Comparison of ENCODE assay signal across 35 mouse cellular contexts in genomic region chr9:54555044-54555443, GRCm38 (mm10). TPM values are rescaled to one million over a fixed set of nuclear protein-coding genes. Genes with fewer than 3 reads are reported as not detected.
DNase-seq lines count a peak whose midpoint lies in the region; ATAC-seq and TF ChIP-seq lines count a peak whose summit lies in the region.
"Had no signal": no experiment of that assay in that cellular context is flagged by ENCODE, and none has a peak within 500 bp of the region (broad histone marks: within the 10 kb centered on the region; RNA-seq: fewer than 3 reads in every experiment).

No protein-coding gene starts in this region.

- no peak overlapping the region for H3K4me3 ChIP-seq in intestine, postnatal 0 days (ENCODE audit: low read depth, low read length)
- H3K4me3 ChIP-seq: erythroblast, embryonic 14.5 days; forebrain, embryonic 12.5 days; hindbrain, embryonic 13.5 days; kidney, embryonic 15.5 days; limb, embryonic 10.5 days; limb, embryonic 15.5 days; liver, embryonic 13.5 days; midbrain, embryonic 10.5 days; midbrain, embryonic 15.5 days had no signal

- H3K4me1 ChIP-seq in intestine, postnatal 0 days (replicated peaks; ENCODE audit: control insufficient read depth, insufficient read depth, low read length), result no peaks in the 10 kb centered on the region

- no peaks in the 10 kb centered on the region; the same call in 1 of the 2 replicates for H3K27me3 ChIP-seq in intestine, postnatal 0 days (replicated peaks; ENCODE audit: control insufficient read depth, insufficient read depth, low read length)
- H3K27me3 ChIP-seq: hindbrain, embryonic 13.5 days; limb, embryonic 15.5 days; midbrain, embryonic 15.5 days had no signal

- no peak overlapping the region for H3K4me2 ChIP-seq in intestine, postnatal 0 days (replicated peaks; ENCODE audit: low read depth)
- H3K4me2 ChIP-seq: forebrain, embryonic 12.5 days; heart, embryonic 11.5 days; hindbrain, embryonic 13.5 days; kidney, embryonic 15.5 days; limb, embryonic 15.5 days; liver, embryonic 13.5 days; midbrain, embryonic 15.5 days had no signal

- 0 out of 2 replicates have a peak, but pooled peaks have one; percentile 48 for ATAC-seq in monocyte, adult 5-6 weeks (replicated peaks; ENCODE audit: insufficient number of reproducible peaks, low FRiP score, low TSS enrichment, poor library complexity, severe bottlenecking)
- ATAC-seq in intestine, postnatal 0 days, result no peak
- ATAC-seq: inflammation-experienced regulatory T-cells, adult 6 months; lung, postnatal 0 days; midbrain, embryonic 15.5 days had no signal

- peak; percentile 87 for DNase-seq in A20 (ENCODE audit: low read depth, low spot score)
- peak; percentile 38 to 44 for DNase-seq in B cell, adult 2 months
- DNase-seq in brain, adult 2 months (ENCODE audit: low read depth, low spot score), result peak; percentile 31
- no peak for DNase-seq in lung, postnatal 36 days
- DNase-seq in cerebellum, postnatal 36 days, result no peak
- DNase-seq: adrenal gland, postnatal 14 days; cerebellum, adult 2 months; gastrocnemius, postnatal 14 days; heart, postnatal 36 days; kidney, adult 18-20 months; kidney, postnatal 25 days; liver, embryonic 13.5 days; lung, adult 18-20 months; right cerebral cortex, postnatal 4 days; thymus, adult 18-20 months; thymus, postnatal 25 days had no signal

- H3K9ac ChIP-seq in intestine, postnatal 0 days (ENCODE audit: low read depth, low read length), result no peak overlapping the region
- H3K9ac ChIP-seq: forebrain, embryonic 12.5 days; hindbrain, embryonic 13.5 days; kidney, embryonic 15.5 days; limb, embryonic 15.5 days; liver, embryonic 13.5 days; midbrain, embryonic 15.5 days had no signal

- H3K27ac ChIP-seq in intestine, postnatal 0 days (ENCODE audit: low read depth, low read length), result no peak overlapping the region
- H3K27ac ChIP-seq: forebrain, embryonic 12.5 days; hindbrain, embryonic 13.5 days; kidney, embryonic 15.5 days; limb, embryonic 10.5 days; limb, embryonic 15.5 days; liver, embryonic 13.5 days; macrophage; midbrain, embryonic 10.5 days; midbrain, embryonic 15.5 days; stomach, postnatal 0 days had no signal

- 90% methylated on average over 2 of the region's 2 CpGs for WGBS in intestine, postnatal 0 days

- no peaks in the 10 kb centered on the region for H3K9me3 ChIP-seq in intestine, postnatal 0 days (ENCODE audit: control insufficient read depth)
- H3K9me3 ChIP-seq: forebrain, embryonic 12.5 days; hindbrain, embryonic 13.5 days; kidney, embryonic 15.5 days; limb, embryonic 10.5 days; limb, embryonic 15.5 days; liver, embryonic 13.5 days; midbrain, embryonic 10.5 days; midbrain, embryonic 15.5 days had no signal

- TF ChIP-seq CTCF in intestine, postnatal 0 days (IDR thresholded peaks at IDR 0.05; ENCODE audit: low read depth), result no peak

- H3K36me3 ChIP-seq in intestine, postnatal 0 days (ENCODE audit: control insufficient read depth, insufficient read depth), result no peaks in the 10 kb centered on the region
- H3K36me3 ChIP-seq: forebrain, embryonic 12.5 days; kidney, embryonic 15.5 days; limb, embryonic 10.5 days; limb, embryonic 15.5 days; liver, embryonic 13.5 days; midbrain, embryonic 10.5 days; midbrain, embryonic 15.5 days had no signal

RNA-seq across cellular contexts. Expression of gene Cib2, which starts 5.0 kb away (rescaled TPM):
- total RNA-seq in monocyte, adult 5-6 weeks (2017), result 0.39 to 2.2 TPM (median 2.2 TPM) in 3 replicates
- polyA plus RNA-seq in intestine, postnatal 0 days (2015; fragmentation: Nextera tagmentation; extraction: Ambion mirVana), result 3.7 and 4.4 TPM in 2 replicates

RNA-seq across cellular contexts. Expression of gene Sh2d7, which starts 16.3 kb away (rescaled TPM):
- 2.4 TPM in 1 of 3 replicates, not detected in the others for total RNA-seq in monocyte, adult 5-6 weeks (2017)
- not detected in 2 replicates for polyA plus RNA-seq in intestine, postnatal 0 days (2015; fragmentation: Nextera tagmentation; extraction: Ambion mirVana)
- total RNA-seq: adrenal gland, postnatal 14 days; gastrocnemius, postnatal 14 days; heart, postnatal 36 days; layer of hippocampus, postnatal 25 days had no signal
- polyA plus RNA-seq: cerebellum, adult 2 months; embryonic facial prominence, embryonic 14.5 days; erythroblast, embryonic 14.5 days; heart, embryonic 11.5 days; heart, embryonic 16.5 days; inflammation-experienced regulatory T-cells, adult 6 months; kidney, embryonic 15.5 days; limb, embryonic 10.5 days; limb, embryonic 15.5 days; liver, embryonic 13.5 days; lung, postnatal 0 days; macrophage; midbrain, embryonic 10.5 days; midbrain, embryonic 15.5 days; neural tube, embryonic 11.5 days had no signal

RNA-seq across cellular contexts. Expression of gene Idh3a, which starts 31.1 kb away (rescaled TPM):
- 26.1 to 29.5 TPM (median 26.3 TPM) in 3 replicates for total RNA-seq in monocyte, adult 5-6 weeks (2017)
- 131 and 137 TPM in 2 replicates for polyA plus RNA-seq in intestine, postnatal 0 days (2015; fragmentation: Nextera tagmentation; extraction: Ambion mirVana)

RNA-seq across cellular contexts. Expression of gene Dmxl2, which starts 53.6 kb away (rescaled TPM):
- total RNA-seq in monocyte, adult 5-6 weeks (2017), result 2.8 to 15.1 TPM (median 12.4 TPM) in 3 replicates
- 5.2 and 6.4 TPM in 2 replicates for polyA plus RNA-seq in intestine, postnatal 0 days (2015; fragmentation: Nextera tagmentation; extraction: Ambion mirVana)

Comparison
In these comparisons a context has a peak if more than half of its experiments do, and no peak if none do; other contexts are left out.
1. DNase-seq: peak in A20 (single experiment), B cell, adult 2 months (2 of 2) and brain, adult 2 months (single experiment); none in lung, postnatal 36 days (single experiment) and cerebellum, postnatal 36 days (0 of 2).